Mouse (Mus musculus): ENCODE measurements around the gene Csf2ra.
"Not testable (repeated sequence)": the region's sequence is repeated elsewhere in the genome, so short reads cannot be mapped to it uniquely, and the experiment has no call there.

Csf2ra gene

GRCm38 (mm10) chr19:61227941-61228701 is at the start of gene Csf2ra:
Gene Csf2ra (minus strand): TSS chr19:61228429.
- peak; percentile 11 to 13 for DNase-seq (ENCODE audit: low spot score in 2 of 2)

DNA sequence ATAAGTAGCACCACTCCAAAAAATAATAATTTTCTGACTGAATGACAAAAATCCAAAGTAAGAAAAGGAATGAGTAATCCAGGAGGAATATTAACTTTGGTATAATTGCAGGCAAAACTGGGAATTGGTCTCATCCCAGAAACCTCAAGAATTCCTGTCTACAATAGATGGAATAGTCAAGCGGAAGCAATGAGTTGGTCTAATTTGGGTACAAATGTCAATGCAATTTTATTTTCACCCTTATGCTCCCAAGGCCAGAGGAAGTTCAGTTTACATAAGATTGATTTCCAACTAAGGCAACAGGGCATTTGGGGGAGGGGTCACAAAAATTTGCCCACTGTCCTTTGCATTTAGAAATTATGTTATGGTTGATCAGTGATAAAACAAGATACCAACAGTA is 47.2 kb upstream of the Csf2ra start:
- DNase-seq (ENCODE audit: low spot score in 2 of 2) = no peak

- not testable (repeated sequence) for DNase-seq (ENCODE audit: low spot score in 2 of 2)
Measured at GRCm38 (mm10) chr19:61269141-61269540, 40.9 kb upstream of the Csf2ra start.

GRCm38 (mm10) chr19:61267141-61267540 is 38.9 kb upstream of the Csf2ra start:
- no peak for DNase-seq (ENCODE audit: low spot score in 2 of 2)

- no peak for DNase-seq (ENCODE audit: low spot score in 2 of 2)
Measured at GRCm38 (mm10) chr19:61266651-61267050, 38.4 kb upstream of the Csf2ra start.

DNA sequence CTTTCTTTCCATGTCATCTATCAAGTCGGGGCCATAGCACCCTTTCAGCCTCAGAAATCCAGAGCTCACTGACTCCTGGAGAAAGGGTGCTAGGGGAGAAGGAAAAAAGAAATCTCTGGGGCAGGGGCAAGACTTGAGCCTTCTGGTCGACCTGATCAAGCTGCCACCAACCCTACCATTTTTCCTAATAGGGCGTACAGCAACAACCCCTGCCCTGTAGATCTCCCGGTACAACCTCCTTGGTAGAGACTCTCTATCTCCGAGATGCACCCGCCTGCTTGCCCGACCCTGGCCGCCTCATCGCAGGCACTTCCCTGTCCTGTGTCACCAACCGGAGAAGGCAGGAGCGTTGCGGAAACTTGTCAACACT is 38.0 kb upstream of the Csf2ra start:
- DNase-seq (ENCODE audit: low spot score in 2 of 2) = no peak

DNA sequence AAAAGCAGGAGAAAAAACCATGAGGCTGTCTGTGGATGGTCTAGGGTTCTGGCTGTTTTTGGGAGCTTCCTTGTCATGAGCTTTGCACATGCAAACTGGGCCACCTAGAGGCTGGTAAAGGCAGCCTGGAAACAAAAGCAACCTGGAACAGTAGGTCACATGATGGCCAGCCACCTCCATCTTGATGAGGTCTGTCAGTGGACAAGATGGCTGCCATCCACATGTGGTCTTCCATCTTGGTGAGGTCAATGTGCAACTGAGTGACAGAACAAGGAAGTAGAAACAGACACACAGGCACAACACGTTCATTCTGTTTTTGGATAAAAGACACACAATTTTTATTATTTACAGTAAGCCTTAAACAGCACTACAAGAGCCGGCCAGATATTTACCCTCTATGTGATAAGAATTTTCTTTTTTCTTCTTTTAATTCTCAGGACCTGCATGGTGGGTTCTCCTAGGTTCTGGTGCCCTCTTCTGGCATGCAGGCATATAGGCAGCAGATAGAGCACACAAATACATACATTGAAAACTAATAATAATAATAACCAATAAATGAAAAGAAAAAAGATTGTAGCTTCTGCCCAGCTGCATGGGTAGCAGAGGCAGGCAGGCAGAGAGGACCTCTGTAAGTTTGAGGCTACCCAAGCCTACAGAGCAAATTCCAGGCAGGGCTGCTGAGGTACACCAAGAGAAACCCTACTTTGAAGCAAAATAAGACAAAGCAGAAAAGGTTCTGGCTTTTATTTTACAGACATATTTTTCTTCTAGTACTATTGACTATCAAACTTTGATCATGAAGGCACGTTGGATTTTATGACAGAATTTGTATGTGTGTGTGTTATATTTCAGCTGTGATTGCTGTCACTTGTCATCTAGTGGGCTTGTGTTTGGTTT is 37.4 kb upstream of the Csf2ra start:
- peak; percentile 7 to 30 for DNase-seq (ENCODE audit: low spot score in 2 of 2)

DNA sequence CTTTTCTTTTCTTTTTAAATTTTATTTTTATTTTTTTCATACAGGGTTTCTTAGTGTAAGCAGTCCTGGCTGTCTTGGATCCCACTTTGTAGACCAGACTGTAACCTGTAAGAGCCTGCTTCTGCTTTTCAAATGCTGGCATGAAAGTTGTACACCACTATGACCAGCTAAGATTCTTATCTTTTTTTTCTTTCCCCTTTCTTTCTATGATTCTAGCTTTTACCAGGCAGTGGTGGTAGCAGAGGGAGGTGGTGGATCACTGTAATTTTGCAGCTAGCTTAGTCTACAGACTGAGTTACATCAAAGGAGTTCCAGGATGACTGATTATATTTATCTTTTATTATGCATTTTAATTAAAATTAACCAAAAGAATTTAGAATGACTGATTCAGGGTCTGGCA is 36.7 kb upstream of the Csf2ra start:
- DNase-seq (ENCODE audit: low spot score in 2 of 2) = no peak

DNA sequence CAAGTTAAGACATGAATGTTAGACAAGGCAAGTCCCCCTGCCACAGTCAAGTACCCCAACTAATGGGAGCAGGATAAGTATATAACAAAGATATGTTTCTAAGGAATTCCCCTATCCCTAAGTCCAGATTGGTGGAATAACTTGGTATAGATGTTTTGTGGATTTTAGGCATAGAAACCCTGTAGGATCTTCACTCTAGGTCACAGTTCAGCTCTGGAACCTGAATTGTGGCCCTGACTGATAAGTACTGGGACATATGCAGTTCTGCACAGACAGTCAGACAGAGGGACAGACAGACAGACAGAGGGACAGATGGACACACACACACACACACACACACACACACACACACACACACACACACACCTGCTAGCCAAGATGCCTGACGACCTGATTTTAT is 36.0 kb upstream of the Csf2ra start:
- no peak for DNase-seq (ENCODE audit: low spot score in 2 of 2)

DNA sequence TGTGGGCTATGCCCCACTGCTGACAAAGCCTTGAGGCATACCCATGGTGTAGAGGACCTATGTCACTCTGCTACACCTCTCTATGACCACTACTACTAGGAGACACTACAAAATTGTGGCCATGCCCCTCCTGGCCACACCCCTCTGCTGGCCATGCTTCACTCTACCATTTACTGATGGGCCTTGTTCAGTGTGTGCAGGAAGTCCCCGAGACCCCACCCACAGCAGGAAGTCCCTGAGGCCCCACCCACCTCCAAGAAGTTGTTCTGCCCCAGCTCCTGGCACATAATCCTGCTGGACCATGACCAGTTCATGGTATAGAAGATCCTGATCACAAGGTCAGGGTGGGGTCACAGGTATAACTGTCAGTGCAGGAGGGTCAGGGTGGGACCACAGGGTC is 33.0 kb upstream of the Csf2ra start:
- no peak for DNase-seq (ENCODE audit: low spot score in 2 of 2)

DNA sequence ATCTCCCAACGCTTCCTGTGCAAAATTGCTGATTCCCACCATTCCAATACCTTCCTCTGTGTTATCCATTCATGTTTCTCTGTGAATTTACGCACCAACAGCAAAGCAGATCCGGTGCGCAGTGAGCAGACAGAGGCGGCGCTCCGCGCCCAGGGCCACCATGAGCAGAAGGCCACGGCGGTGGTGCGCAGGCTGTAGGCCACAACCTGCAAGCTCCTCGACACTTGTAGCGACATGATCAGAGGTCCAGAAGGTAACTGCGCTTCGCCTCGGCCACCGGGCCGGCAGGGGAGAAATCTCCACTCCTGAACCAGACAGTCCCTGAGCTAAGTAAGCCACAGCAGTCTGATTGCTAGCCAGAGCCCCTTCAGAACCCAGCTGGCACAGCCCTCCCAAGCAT is 29.5 kb upstream of the Csf2ra start:
- DNase-seq (ENCODE audit: low spot score in 2 of 2) = no peak

- no peak for DNase-seq (ENCODE audit: low spot score in 2 of 2)
Measured at GRCm38 (mm10) chr19:61256166-61256887, 28.1 kb upstream of the Csf2ra start.

- not testable (repeated sequence) for DNase-seq (ENCODE audit: low spot score in 2 of 2)
Measured at GRCm38 (mm10) chr19:61247334-61247733, 19.1 kb upstream of the Csf2ra start.

DNA sequence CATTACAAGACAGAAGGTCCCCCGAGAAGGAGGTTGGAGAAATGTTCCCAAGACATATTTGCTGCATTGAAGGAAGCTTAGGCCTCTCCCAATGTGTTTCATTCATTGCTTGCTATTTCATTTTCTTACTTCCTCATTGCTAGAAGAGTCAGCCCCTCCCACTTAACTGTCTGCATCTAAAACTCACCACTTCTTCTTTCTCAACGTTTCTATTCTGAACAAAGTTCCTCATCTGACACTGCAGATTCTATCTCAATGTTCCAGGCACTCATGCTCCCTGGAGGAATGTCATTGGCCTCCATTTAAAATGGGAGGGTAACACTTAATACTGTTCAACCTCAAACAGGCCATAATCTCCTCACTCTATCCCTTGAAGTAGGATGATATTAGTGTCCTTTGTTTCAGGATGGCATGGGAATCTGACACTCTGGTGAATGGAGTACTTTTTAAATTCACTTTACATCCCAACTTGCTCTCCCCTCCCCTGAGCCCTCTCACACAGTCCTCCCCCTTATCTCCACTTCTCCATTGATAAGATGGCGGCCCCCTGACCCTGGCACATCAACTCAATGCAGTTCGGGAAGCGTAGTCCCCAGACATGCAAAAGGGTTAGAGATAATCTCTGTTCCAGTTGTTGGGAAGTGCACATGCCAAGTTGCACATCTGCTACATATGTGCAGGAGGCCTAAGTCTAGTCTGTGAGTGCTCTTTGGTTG is 16.6 kb upstream of the Csf2ra start:
- no peak for DNase-seq (ENCODE audit: low spot score in 2 of 2)

- DNase-seq (ENCODE audit: low spot score in 2 of 2) = no peak
Measured at GRCm38 (mm10) chr19:61237967-61238366, 9.7 kb upstream of the Csf2ra start.

GRCm38 (mm10) chr19:61234532-61234931 is 6.3 kb upstream of the Csf2ra start:
- no peak for DNase-seq (ENCODE audit: low spot score in 2 of 2)

- DNase-seq (ENCODE audit: low spot score in 2 of 2) = peak; percentile 89 to 90
Measured at GRCm38 (mm10) chr19:61226928-61227854, 1.0 kb downstream of the Csf2ra start.

- DNase-seq (ENCODE audit: low spot score in 2 of 2) = peak; percentile 68 to 80
Measured at GRCm38 (mm10) chr19:61226401-61226927, 1.8 kb downstream of the Csf2ra start.

GRCm38 (mm10) chr19:61225526-61226400 is 2.5 kb downstream of the Csf2ra start:
- DNase-seq (ENCODE audit: low spot score in 2 of 2) = peak; percentile 92 to 93

Measured in right cerebral cortex, postnatal 36 days (tissue).